Mouse (Mus musculus) heart, adult 2 months (tissue): Measurements from ENCODE around the gene Gm49393.

Experiments used
- CTCF ChIP-seq: fragments of 200-600 bp; IDR thresholded peaks from 2 replicates; pipeline ENCODE4 v1.8.1; 2022; ENCODE audit warnings: antibody characterized with exemption, mild to moderate bottlenecking, moderate library complexity
- EP300 ChIP-seq: fragments of 200-500 bp; IDR thresholded peaks from 2 replicates; pipeline ENCODE4 v1.6.1; 2011; ENCODE audit warnings: low read depth, low read length, control low read depth; ENCODE audit not compliant: insufficient read depth
- POLR2A ChIP-seq: fragments of 200-500 bp; IDR thresholded peaks from 2 replicates; pipeline ENCODE4 v1.6.1; 2011; ENCODE audit warnings: mild to moderate bottlenecking, low read depth, low read length, control low read depth; ENCODE audit not compliant: insufficient read depth

- TF ChIP-seq CTCF (no peak), POLR2A (no peak), EP300 (no peak)
Observed at GRCm38 (mm10) chr13:60895406-60896160, 39.8 kb downstream of the Gm49393 start.
